Comparison of ENCODE assay signal across 8 mouse cellular contexts in the genomic region with DNA sequence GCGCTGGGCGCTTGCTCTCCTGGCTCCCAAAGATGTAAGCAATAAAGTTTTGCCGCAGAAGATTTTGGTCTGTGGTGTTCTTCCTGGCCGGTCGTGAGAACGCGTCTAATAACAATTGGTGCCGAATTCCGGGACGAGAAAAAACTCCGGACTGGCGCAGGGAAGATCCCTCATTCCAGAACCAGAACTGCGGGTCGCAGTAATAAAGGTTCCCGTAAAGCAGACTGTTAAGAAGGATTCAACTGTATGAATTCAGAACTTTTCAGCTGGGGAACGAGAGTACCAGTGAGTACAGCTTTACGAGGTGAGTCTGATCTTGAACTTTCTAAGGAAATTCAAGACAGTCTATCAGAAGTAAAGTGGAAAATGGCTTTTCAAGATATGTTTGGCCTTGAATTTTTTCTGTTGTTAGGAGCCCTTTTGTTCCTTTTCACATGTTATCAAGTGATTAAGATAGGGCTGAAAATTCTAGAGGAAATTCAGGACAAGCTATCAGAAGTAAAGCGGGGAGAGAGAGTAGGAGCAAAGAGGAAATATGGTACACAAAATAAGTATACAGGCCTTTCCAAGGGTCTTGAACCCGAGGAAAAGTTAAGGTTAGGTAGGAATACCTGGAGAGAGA.
DNase-seq lines count a peak whose midpoint lies in the region.
"Not testable (repeated sequence)": the region's sequence is repeated elsewhere in the genome, so short reads cannot be mapped to it uniquely, and the experiment has no call there.

No protein-coding gene starts in this region.

- intact Hi-C loops in heart, postnatal 25 days (cut with DNase I), result loop anchor here (5.0 kb wide), 1 partner anchor 33 kb away; no protein-coding TSS in a partner anchor
- intact Hi-C loops in left cerebral cortex, postnatal 25 days (cut with DNase I), result not testable (repeated sequence)

- DNase-seq in adrenal gland, adult 2 months, result peak; percentile 61
- DNase-seq in frontal cortex, postnatal 25 days (ENCODE audit: low spot score in 2 of 2), result peak; percentile 85 to 86
- peak; percentile 82 for DNase-seq in heart, postnatal 25 days (ENCODE audit: low spot score)
- peak; percentile 74 for DNase-seq in layer of hippocampus, adult 9-10 months (ENCODE audit: low spot score)
- DNase-seq in left cerebral cortex, postnatal 25 days (ENCODE audit: low spot score in 2 of 2), result peak; percentile 72 to 80
- DNase-seq in ovary, postnatal 14 days (ENCODE audit: low spot score), result peak; percentile 53
- DNase-seq in testis, postnatal 14 days (ENCODE audit: low spot score), result peak; percentile 71
- DNase-seq in urinary bladder, postnatal 36 days (ENCODE audit: low spot score in 2 of 2), result peak; percentile 74 to 76

Comparison
In these comparisons a context has a peak if more than half of its experiments do, and no peak if none do; other contexts are left out.
1. Peak in every context shown above with its lines: DNase-seq.